Mouse (Mus musculus) forebrain, embryonic 12.5 days (tissue): ENCODE data around the gene Olfr714. TPM values are rescaled to one million over a fixed set of nuclear protein-coding genes. Genes with fewer than 3 reads are reported as not detected.
"Not testable (repeated sequence)": the region's sequence is repeated elsewhere in the genome, so short reads cannot be mapped to it uniquely, and the experiment has no call there.

Experiments
- ATAC-seq: fragments of 200-750 bp; cut with Nextera tagmentation; 2 replicates; pipeline ENCODE4 v1.8.0; 2017; ENCODE audit warnings: moderate TSS enrichment; ENCODE audit not compliant: low FRiP score
- H3K27ac ChIP-seq: fragments of 300-500 bp; sonication (generic); 2 replicates; pipeline ENCODE4 v1.5.1; 2016; ENCODE audit warnings: mild to moderate bottlenecking
- H3K27me3 ChIP-seq: fragments of 300-500 bp; sonication (generic); 2 replicates; pipeline ENCODE4 v1.6.1; 2016; ENCODE audit warnings: mild to moderate bottlenecking
- H3K36me3 ChIP-seq: fragments of 300-500 bp; sonication (generic); replicated peaks from 2 replicates; pipeline ENCODE4 v1.6.1; 2016; ENCODE audit warnings: mild to moderate bottlenecking
- H3K4me1 ChIP-seq: fragments of 300-500 bp; sonication (generic); 2 replicates; pipeline ENCODE4 v1.6.1; 2016
- H3K4me2 ChIP-seq: fragments of 300-500 bp; sonication (generic); 2 replicates; pipeline ENCODE4 v1.6.1; 2016; ENCODE audit warnings: mild to moderate bottlenecking, moderate library complexity
- H3K4me3 ChIP-seq: fragments of 300-500 bp; sonication (generic); replicated peaks from 2 replicates; pipeline ENCODE4 v1.5.1; 2016; ENCODE audit warnings: mild to moderate bottlenecking
- H3K9ac ChIP-seq: fragments of 300-500 bp; sonication (generic); 2 replicates; pipeline ENCODE4 v1.6.1; 2016; ENCODE audit warnings: mild to moderate bottlenecking
- H3K9me3 ChIP-seq: fragments of 300-500 bp; sonication (generic); 2 replicates; pipeline ENCODE4 v1.6.1; 2016
- WGBS: fragments of 180-500 bp; shearing (Covaris S2); methylation state at CpG from one replicate; pipeline ENCODE4 v1.1.7; 2016; 5-methylcytosine and 5-hydroxymethylcytosine counted together
- polyA plus RNA-seq: library from polyadenylated mRNA; unstranded; fragments of >200 nt; fragmentation: Nextera tagmentation; extraction: Ambion mirVana; gene quantifications from 2 replicates; pipeline ENCODE4 v1.2.1, GENCODE M21; 2016

Gene Olfr714
- not detected in 2 replicates for polyA plus RNA-seq

DNA sequence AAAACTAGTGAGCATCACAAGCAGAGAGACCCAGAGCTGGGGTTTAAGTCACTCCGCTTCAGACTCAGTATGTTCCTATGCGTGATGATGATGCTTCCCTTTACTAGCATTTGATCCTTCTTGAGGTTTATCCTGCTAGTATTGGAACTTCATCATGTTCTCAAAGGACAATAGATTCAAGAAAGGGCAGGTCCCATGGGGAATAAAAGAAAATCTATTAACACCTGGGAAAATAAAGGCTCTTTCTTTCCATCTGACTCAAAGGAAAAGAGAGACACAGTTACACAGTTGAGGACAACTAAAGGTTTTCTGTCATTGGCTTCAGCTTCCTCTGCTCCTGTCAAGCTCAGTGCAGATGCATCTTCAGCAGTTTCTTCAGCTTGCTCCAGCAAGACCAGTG is at the start of gene Olfr714:
TSS of gene Olfr714 (plus strand) at position 301 of the 400 bp plus-strand sequence.
- no peak within 1 kb of the TSS for H3K9ac ChIP-seq
- no peaks in the 10 kb centered on the region for H3K4me1 ChIP-seq
- H3K27me3 ChIP-seq: no peaks in the 10 kb centered on the region
- no peak within 1 kb of the TSS for H3K27ac ChIP-seq
- H3K36me3 ChIP-seq: no peaks in the 10 kb centered on the region
- no peak within 1 kb of the TSS for H3K4me2 ChIP-seq
- 89% methylated on average over 2 of the region's 2 CpGs for WGBS
- peaks cover 11% of the 10 kb centered on the region; the same call in 1 of the 2 replicates for H3K9me3 ChIP-seq
- no peak within 1 kb of the TSS for H3K4me3 ChIP-seq
- no peak for ATAC-seq

DNA sequence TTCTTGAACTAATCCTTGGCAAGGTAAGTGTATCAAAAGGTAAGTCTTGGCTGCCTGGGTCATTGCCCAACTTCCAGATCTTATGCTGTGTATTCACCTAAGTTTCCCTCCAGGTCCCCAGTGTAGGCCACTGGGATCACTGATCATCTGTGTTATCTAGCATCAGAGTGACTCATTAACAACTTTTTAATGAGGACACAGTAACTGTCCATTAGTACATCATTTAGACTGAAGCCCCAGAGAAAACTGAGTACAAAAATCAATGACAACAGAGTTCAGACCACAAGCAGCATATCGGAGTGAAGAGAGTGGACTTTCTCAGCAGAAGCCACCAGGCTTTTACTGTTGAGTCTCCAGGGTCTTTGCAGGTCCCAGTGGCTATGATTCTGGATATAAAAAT is 39.9 kb upstream of the Olfr714 start, which contains the start of gene Olfr713:
TSS of gene Olfr713 (plus strand) at position 301 of the 400 bp plus-strand sequence.
- ATAC-seq: no peak
- Histone ChIP-seq H3K4me3 (no peak within 1 kb of the TSS), H3K36me3 (no peaks in the 10 kb centered on the region), H3K9me3 (no peaks in the 10 kb centered on the region), H3K9ac (no peak within 1 kb of the TSS), H3K4me1 (no peaks in the 10 kb centered on the region), H3K4me2 (no peak within 1 kb of the TSS), H3K27me3 (no peaks in the 10 kb centered on the region), H3K27ac (no peak within 1 kb of the TSS)
- WGBS: 88% methylated on average over 1 of the region's 1 CpGs

- Histone ChIP-seq H3K36me3 (no peaks in the 10 kb centered on the region), H3K9me3 (peaks cover 3% of the 10 kb centered on the region; the same call in 1 of the 2 replicates), H3K4me2 (no peak overlapping the region), H3K27me3 (no peaks in the 10 kb centered on the region), H3K27ac (no peak overlapping the region), H3K4me3 (no peak overlapping the region), H3K4me1 (no peaks in the 10 kb centered on the region), H3K9ac (no peak overlapping the region)
- WGBS: 85% methylated on average over 2 of the region's 2 CpGs
- ATAC-seq: no peak
Observed at GRCm38 (mm10) chr7:107039934-107040563, 30.7 kb upstream of the Olfr714 start.

GRCm38 (mm10) chr7:107043136-107043535 is 27.6 kb upstream of the Olfr714 start:
- no peak overlapping the region for H3K27ac ChIP-seq
- no peak overlapping the region for H3K4me2 ChIP-seq
- no peaks in the 10 kb centered on the region for H3K4me1 ChIP-seq
- no peaks in the 10 kb centered on the region for H3K36me3 ChIP-seq
- H3K9ac ChIP-seq: no peak overlapping the region
- H3K4me3 ChIP-seq: no peak overlapping the region
- no peaks in the 10 kb centered on the region for H3K27me3 ChIP-seq
- 91% methylated on average over 3 of the region's 3 CpGs for WGBS
- no peak for ATAC-seq
- H3K9me3 ChIP-seq: no peaks in the 10 kb centered on the region

DNA sequence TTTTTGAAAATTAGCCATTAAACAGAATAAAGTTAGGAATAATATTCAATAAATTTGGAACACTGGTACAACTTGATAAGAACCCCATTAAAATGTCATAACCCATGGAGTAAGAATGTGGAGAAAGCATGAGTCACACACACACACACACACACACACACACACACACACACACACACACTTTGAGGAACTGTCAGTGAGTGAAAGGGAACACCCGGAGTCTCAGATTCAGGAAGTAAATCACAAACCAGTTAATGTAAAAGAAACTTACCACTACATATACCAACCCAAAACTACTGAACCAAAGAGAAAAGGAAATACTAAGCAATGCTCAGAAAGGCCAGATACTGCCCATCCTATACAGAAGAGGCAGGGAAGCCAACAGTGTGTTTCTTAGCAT is 26.4 kb upstream of the Olfr714 start:
- 94% methylated on average over 1 of the region's 1 CpGs for WGBS
- no peak overlapping the region for H3K9ac ChIP-seq
- H3K4me2 ChIP-seq: no peak overlapping the region
- no peak overlapping the region for H3K4me3 ChIP-seq
- no peaks in the 10 kb centered on the region for H3K27me3 ChIP-seq
- no peaks in the 10 kb centered on the region for H3K4me1 ChIP-seq
- ATAC-seq: no peak
- H3K9me3 ChIP-seq: no peaks in the 10 kb centered on the region
- H3K27ac ChIP-seq: no peak overlapping the region
- H3K36me3 ChIP-seq: no peaks in the 10 kb centered on the region

DNA sequence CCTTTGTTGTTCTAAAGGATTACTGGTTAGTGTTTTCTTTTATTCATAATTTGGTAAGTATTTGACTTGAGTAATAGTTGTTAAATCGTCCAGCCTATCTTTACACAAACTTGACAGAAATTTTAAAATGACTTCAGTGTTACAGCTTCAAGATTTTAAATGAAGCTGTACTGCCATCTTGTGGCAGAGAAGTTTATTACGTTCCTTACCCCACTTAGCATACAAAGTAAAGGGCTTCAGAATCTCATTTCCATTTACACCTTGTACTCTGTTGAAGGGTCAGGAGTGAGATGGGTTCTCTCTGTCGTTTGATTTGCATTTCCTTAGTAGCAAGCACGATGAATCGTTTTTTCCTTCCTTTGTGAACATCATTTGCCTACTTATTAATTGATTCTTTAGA is 24.9 kb upstream of the Olfr714 start:
- H3K4me1 ChIP-seq: no peaks in the 10 kb centered on the region
- no peak overlapping the region for H3K4me2 ChIP-seq
- H3K27ac ChIP-seq: no peak overlapping the region
- H3K27me3 ChIP-seq: no peaks in the 10 kb centered on the region
- no peak overlapping the region for H3K9ac ChIP-seq
- WGBS: 5% methylated on average over 5 of the region's 5 CpGs
- no peaks in the 10 kb centered on the region for H3K36me3 ChIP-seq
- no peaks in the 10 kb centered on the region for H3K9me3 ChIP-seq
- no peak overlapping the region for H3K4me3 ChIP-seq
- ATAC-seq: no peak

DNA sequence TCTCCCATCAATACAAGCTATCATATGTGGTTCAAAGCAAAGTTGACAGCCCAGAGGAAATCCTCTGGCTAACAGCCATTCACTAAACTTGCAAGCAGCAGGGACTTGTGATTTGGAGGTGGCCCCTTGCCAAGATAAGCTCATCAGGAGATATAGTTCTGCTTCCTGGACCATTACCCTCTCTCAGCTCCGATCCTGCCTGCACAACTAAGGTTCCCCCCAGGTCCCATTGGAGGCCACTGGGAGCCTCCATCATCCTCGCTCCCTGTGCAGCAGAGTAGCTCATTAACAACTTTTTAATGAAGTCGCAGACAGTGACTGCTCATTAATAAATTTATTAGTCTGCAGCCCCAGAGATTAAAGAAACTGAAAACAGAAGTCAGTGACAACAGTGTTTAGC is 23.2 kb upstream of the Olfr714 start:
- Histone ChIP-seq H3K27me3 (no peaks in the 10 kb centered on the region), H3K9me3 (no peaks in the 10 kb centered on the region), H3K9ac (no peak overlapping the region), H3K4me3 (no peak overlapping the region), H3K36me3 (no peaks in the 10 kb centered on the region), H3K4me1 (no peaks in the 10 kb centered on the region), H3K4me2 (no peak overlapping the region), H3K27ac (no peak overlapping the region)
- 39% methylated on average over 3 of the region's 3 CpGs for WGBS
- ATAC-seq: no peak

DNA sequence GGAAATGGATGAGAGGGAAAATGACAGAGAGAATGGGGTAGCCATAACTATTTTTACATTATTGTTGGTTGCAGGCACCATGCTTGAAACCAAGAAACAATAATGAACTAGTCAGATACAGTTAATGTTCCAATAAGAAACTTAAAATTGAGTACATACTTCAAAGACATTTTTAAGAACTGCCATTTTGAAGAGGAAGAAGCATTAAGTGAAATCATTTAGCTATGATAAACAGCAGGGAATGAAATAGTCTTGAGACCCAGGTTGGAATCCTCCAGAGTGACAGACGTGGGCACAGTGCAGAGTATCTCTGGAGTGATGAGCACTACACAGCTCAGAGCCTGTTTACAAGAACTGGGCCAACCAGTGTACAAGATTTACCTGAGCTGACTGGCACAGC is 22.1 kb downstream of the Olfr714 start, which contains the start of gene Olfr17:
TSS of gene Olfr17 (plus strand) at position 301 of the 400 bp plus-strand sequence.
- 52% methylated on average over 1 of the region's 1 CpGs for WGBS
- Histone ChIP-seq H3K27ac (no peak within 1 kb of the TSS), H3K36me3 (no peaks in the 10 kb centered on the region), H3K9ac (no peak within 1 kb of the TSS), H3K27me3 (no peaks in the 10 kb centered on the region), H3K4me2 (no peak within 1 kb of the TSS), H3K4me1 (no peaks in the 10 kb centered on the region), H3K9me3 (no peaks in the 10 kb centered on the region), H3K4me3 (no peak within 1 kb of the TSS)
- no peak for ATAC-seq

DNA sequence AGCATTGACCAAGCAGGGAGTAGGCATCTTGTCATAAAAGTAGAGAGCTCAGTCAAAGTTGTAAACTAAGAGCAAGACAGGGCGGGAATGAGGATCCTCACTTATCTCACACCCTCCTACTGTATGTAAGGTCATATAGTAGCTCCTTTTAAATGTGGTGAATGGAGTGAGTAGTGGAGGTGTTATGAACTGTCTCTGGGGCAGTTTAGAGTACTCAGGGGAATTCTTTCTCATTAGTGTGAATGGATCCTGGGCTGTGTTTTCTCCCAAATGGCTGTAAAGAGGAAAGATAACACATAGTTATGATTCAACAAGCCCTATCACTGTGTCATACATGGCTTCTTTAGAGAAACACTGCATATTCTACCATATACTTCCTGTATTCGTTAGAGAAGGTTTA is 39.5 kb downstream of the Olfr714 start, which contains the start of gene Olfr715b:
TSS of gene Olfr715b (minus strand) at position 101 of the 400 bp plus-strand sequence.
- ATAC-seq, H3K9ac ChIP-seq: not testable (repeated sequence)
- 92% methylated on average over 2 of the region's 2 CpGs for WGBS

More for the DNA sequence above, 39.5 kb downstream of the Olfr714 start, which contains the start of gene Olfr715b:
- H3K27ac ChIP-seq, H3K4me1 ChIP-seq, H3K9me3 ChIP-seq, H3K4me2 ChIP-seq, H3K4me3 ChIP-seq, H3K27me3 ChIP-seq, H3K36me3 ChIP-seq: not testable (repeated sequence)

Other genes starting within 250 kb of the Olfr714 start
- not detected in 2 replicates for gene Olfr702, start 237.1 kb upstream of the Olfr714 start, polyA plus RNA-seq
- gene Olfr703, start 227.6 kb upstream of the Olfr714 start, polyA plus RNA-seq: not detected in 2 replicates
- gene Olfr704, start 207.8 kb upstream of the Olfr714 start, polyA plus RNA-seq: not detected in 2 replicates
- gene Olfr705, start 194.1 kb upstream of the Olfr714 start, polyA plus RNA-seq: not detected in 2 replicates
- not detected in 2 replicates for gene Olfr706, start 182.8 kb upstream of the Olfr714 start, polyA plus RNA-seq
- not detected in 2 replicates for gene Olfr707, start 169.7 kb upstream of the Olfr714 start, polyA plus RNA-seq
- gene Olfr1532-ps1, start 163.0 kb upstream of the Olfr714 start, polyA plus RNA-seq: not detected in 2 replicates
- not detected in 2 replicates for gene Olfr709-ps1, start 138.8 kb upstream of the Olfr714 start, polyA plus RNA-seq
- not detected in 2 replicates for gene Olfr710, start 122.7 kb upstream of the Olfr714 start, polyA plus RNA-seq
- not detected in 2 replicates for gene Olfr6, start 107.0 kb upstream of the Olfr714 start, polyA plus RNA-seq
- gene Olfr711, start 95.5 kb upstream of the Olfr714 start, polyA plus RNA-seq: not detected in 2 replicates
- not detected in 2 replicates for gene Olfr2, start 64.9 kb upstream of the Olfr714 start, polyA plus RNA-seq
- not detected in 2 replicates for gene Olfr713, start 39.8 kb upstream of the Olfr714 start, polyA plus RNA-seq
- gene Olfr17, start 22.2 kb downstream of the Olfr714 start, polyA plus RNA-seq: not detected in 2 replicates
- not detected in 2 replicates for gene Olfr715b, start 39.4 kb downstream of the Olfr714 start, polyA plus RNA-seq
- not detected in 2 replicates for gene Olfr715, start 60.1 kb downstream of the Olfr714 start, polyA plus RNA-seq
- not detected in 2 replicates for gene Olfr716, start 67.3 kb downstream of the Olfr714 start, polyA plus RNA-seq
- gene Nlrp14, start 96.0 kb downstream of the Olfr714 start, polyA plus RNA-seq: not detected in 2 replicates
- not detected in 2 replicates for gene Rbmxl2, start 138.5 kb downstream of the Olfr714 start, polyA plus RNA-seq